Mouse (Mus musculus) limb, embryonic 13.5 days (tissue): ENCODE data around the gene Smc4. TPM values are rescaled to one million over a fixed set of nuclear protein-coding genes. Genes with fewer than 3 reads are reported as not detected.
A peak's percentile ranks its signal among the peaks of the same experiment; 100 is the strongest.
"Not testable (repeated sequence)": the region's sequence is repeated elsewhere in the genome, so short reads cannot be mapped to it uniquely, and the experiment has no call there.

Experiments
- ATAC-seq: fragments of 200-750 bp; cut with Nextera tagmentation; 2 replicates; pipeline ENCODE4 v1.8.0; 2017; ENCODE audit warnings: low read depth, moderate number of reproducible peaks, moderate TSS enrichment; ENCODE audit not compliant: low FRiP score
- H3K27ac ChIP-seq: fragments of 300-500 bp; sonication (generic); 2 replicates; pipeline ENCODE4 v1.5.1; 2015; ENCODE audit warnings: inconsistent platforms, mild to moderate bottlenecking, moderate library complexity
- H3K27me3 ChIP-seq: fragments of 300-500 bp; sonication (generic); 2 replicates; pipeline ENCODE4 v1.6.1; 2015; ENCODE audit warnings: mild to moderate bottlenecking, inconsistent platforms
- H3K36me3 ChIP-seq: fragments of 300-500 bp; sonication (generic); 2 replicates; pipeline ENCODE4 v1.6.1; 2015; ENCODE audit warnings: inconsistent platforms, mild to moderate bottlenecking, moderate library complexity
- H3K4me1 ChIP-seq: fragments of 300-500 bp; sonication (generic); 2 replicates; pipeline ENCODE4 v1.6.1; 2015; ENCODE audit warnings: inconsistent platforms
- H3K4me2 ChIP-seq: fragments of 300-500 bp; sonication (generic); replicated peaks from 2 replicates; pipeline ENCODE4 v1.6.1; 2015; ENCODE audit warnings: inconsistent platforms, mild to moderate bottlenecking, moderate library complexity
- H3K4me3 ChIP-seq: fragments of 300-500 bp; sonication (generic); 2 replicates; pipeline ENCODE4 v1.5.1; 2015; ENCODE audit warnings: moderate library complexity, mild to moderate bottlenecking, inconsistent platforms
- H3K9ac ChIP-seq: fragments of 300-500 bp; sonication (generic); 2 replicates; pipeline ENCODE4 v1.6.1; 2015; ENCODE audit warnings: mild to moderate bottlenecking, inconsistent platforms
- H3K9me3 ChIP-seq: fragments of 300-500 bp; sonication (generic); 2 replicates; pipeline ENCODE4 v1.6.1; 2016; ENCODE audit warnings: inconsistent platforms
- WGBS: fragments of 180-500 bp; shearing (Covaris S2); methylation state at CpG from one replicate; pipeline ENCODE4 v1.1.7; 2015; 5-methylcytosine and 5-hydroxymethylcytosine counted together
- polyA plus RNA-seq: library from polyadenylated mRNA; unstranded; fragments of >200 nt; fragmentation: Nextera tagmentation; extraction: Ambion mirVana; gene quantifications from 2 replicates; pipeline ENCODE4 v1.2.1, GENCODE M21; 2015

The Smc4 gene
- polyA plus RNA-seq, 1 experiment from 2014 or later = 173 TPM

DNA sequence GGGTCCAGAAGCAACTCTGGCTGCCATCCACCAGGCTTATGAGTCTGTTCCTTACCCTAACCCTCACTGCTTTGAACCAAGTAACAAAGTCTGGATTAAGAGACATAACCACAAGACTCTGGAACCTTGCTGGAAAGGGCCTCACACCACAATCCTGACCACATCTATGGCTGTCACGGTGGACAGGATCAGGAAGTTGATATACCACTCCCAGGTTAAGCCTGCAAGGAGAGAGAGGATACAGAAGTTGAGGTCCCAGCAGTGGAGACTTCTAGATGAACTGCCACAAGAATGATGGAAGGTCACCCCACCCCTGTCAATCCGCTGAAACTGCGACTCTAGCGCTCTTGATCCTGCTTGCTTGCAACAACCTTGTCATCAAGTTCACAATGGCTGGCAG lies 26.8 kb upstream of the Smc4 start:
- no peak overlapping the region for H3K4me2 ChIP-seq
- no peak overlapping the region for H3K4me3 ChIP-seq
- H3K36me3 ChIP-seq = peaks cover 14% of the 10 kb centered on the region
- no peaks in the 10 kb centered on the region for H3K9me3 ChIP-seq
- no peak overlapping the region for H3K9ac ChIP-seq
- no peak for ATAC-seq
- H3K4me1 ChIP-seq = peaks cover 13% of the 10 kb centered on the region; the same call in 1 of the 2 replicates
- 89% methylated on average over 4 of the region's 4 CpGs for WGBS
- H3K27ac ChIP-seq = no peak overlapping the region
- H3K27me3 ChIP-seq = no peaks in the 10 kb centered on the region

- H3K4me1 ChIP-seq = peaks cover 13% of the 10 kb centered on the region; the same call in 1 of the 2 replicates
- no peak for ATAC-seq
- 91% methylated on average over 10 of the region's 10 CpGs for WGBS
- H3K4me3 ChIP-seq = no peak overlapping the region
- no peak overlapping the region for H3K4me2 ChIP-seq
- H3K9ac ChIP-seq = no peak overlapping the region
- no peaks in the 10 kb centered on the region for H3K9me3 ChIP-seq
- no peak overlapping the region for H3K27ac ChIP-seq
- H3K36me3 ChIP-seq = peaks cover 8% of the 10 kb centered on the region; the same call in 1 of the 2 replicates
- no peaks in the 10 kb centered on the region for H3K27me3 ChIP-seq
Measured at GRCm38 (mm10) chr3:68979187-68979586, 25.4 kb upstream of the Smc4 start.

DNA sequence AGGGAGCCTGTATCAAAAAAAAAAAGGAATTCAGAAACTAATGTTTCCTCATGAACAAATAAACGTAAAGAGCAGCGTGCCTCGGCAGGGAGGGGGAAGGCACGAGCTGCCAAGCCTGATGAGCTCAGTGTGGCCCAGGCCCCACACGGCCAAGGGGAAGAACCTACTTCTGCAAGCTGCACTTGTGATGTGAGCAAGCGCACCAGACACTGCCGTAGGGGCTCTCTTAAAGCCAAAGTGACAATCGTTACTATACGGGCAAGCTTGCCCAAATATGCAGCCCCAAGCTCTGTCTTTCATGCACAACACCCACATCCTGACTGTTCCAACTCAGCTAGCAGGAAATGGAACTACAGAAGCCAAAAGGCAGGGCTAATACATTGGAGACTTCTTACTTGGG lies 23.6 kb upstream of the Smc4 start:
- H3K36me3 ChIP-seq = peaks cover 16% of the 10 kb centered on the region
- H3K4me1 ChIP-seq = peaks cover 5% of the 10 kb centered on the region; the same call in 1 of the 2 replicates
- ATAC-seq = no peak
- no peaks in the 10 kb centered on the region for H3K27me3 ChIP-seq
- H3K27ac ChIP-seq = no peak overlapping the region
- H3K9me3 ChIP-seq = no peaks in the 10 kb centered on the region
- WGBS = 74% methylated on average over 9 of the region's 9 CpGs
- no peak overlapping the region for H3K4me3 ChIP-seq
- no peak overlapping the region for H3K4me2 ChIP-seq
- no peak overlapping the region for H3K9ac ChIP-seq

DNA sequence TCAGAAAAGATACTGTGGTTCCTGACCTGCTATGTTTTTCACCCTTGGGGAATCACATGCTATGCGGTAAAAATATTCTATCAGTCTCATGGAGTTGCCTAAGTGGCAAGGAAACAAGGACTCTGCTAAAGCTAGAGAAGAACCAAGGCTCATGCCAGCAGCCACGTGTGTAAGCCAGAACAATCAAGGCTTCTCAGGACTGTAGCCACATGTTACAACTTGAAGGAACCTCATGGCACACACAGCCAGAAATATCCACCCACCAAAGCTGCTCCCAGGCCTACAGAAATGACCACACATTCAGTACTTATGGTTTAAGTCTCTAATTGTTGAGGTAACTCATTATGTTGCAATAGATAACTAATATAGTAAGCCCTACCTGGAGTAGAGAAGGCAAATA lies 18.0 kb upstream of the Smc4 start:
- no peak overlapping the region for H3K27ac ChIP-seq
- H3K9ac ChIP-seq = no peak overlapping the region
- H3K4me1 ChIP-seq = no peaks in the 10 kb centered on the region
- peaks cover 32% of the 10 kb centered on the region for H3K36me3 ChIP-seq
- ATAC-seq = no peak
- no peaks in the 10 kb centered on the region for H3K27me3 ChIP-seq
- no peak overlapping the region for H3K4me3 ChIP-seq
- H3K4me2 ChIP-seq = no peak overlapping the region
- no peaks in the 10 kb centered on the region for H3K9me3 ChIP-seq
- WGBS = 86% methylated on average over 2 of the region's 2 CpGs

- Histone ChIP-seq H3K4me2 (no peak overlapping the region), H3K36me3 (no peaks in the 10 kb centered on the region), H3K9ac (no peak overlapping the region), H3K4me1 (peaks cover 9% of the 10 kb centered on the region), H3K27ac (no peak overlapping the region), H3K27me3 (no peaks in the 10 kb centered on the region), H3K9me3 (no peaks in the 10 kb centered on the region), H3K4me3 (no peak overlapping the region)
- ATAC-seq = no peak
- WGBS = 91% methylated on average over 4 of the region's 4 CpGs
Measured at GRCm38 (mm10) chr3:69002781-69003180, 1.8 kb upstream of the Smc4 start.

GRCm38 (mm10) chr3:69004055-69004436 lies 492 bp upstream of the Smc4 start:
- no peak; the same call in 1 of the 2 replicates for ATAC-seq
- Histone ChIP-seq H3K4me3 (peak overlapping the region; percentile 98), H3K36me3 (no peaks in the 10 kb centered on the region), H3K9ac (peak overlapping the region; percentile 93), H3K27me3 (no peaks in the 10 kb centered on the region), H3K4me2 (peak overlapping the region; percentile 66), H3K4me1 (peaks cover 9% of the 10 kb centered on the region), H3K9me3 (no peaks in the 10 kb centered on the region), H3K27ac (peak overlapping the region; percentile 52; the same call in 1 of the 2 replicates)
- under 1% methylated on average over 7 of the region's 7 CpGs for WGBS

- H3K4me3 ChIP-seq = peak overlapping the region; percentile 98
- H3K27ac ChIP-seq = peak overlapping the region; percentile 94
- H3K9me3 ChIP-seq = no peaks in the 10 kb centered on the region
- peaks cover 9% of the 10 kb centered on the region for H3K4me1 ChIP-seq
- no peaks in the 10 kb centered on the region for H3K27me3 ChIP-seq
- no peaks in the 10 kb centered on the region for H3K36me3 ChIP-seq
- peak overlapping the region; percentile 93 for H3K9ac ChIP-seq
- peak; percentile 42; the same call in 1 of the 2 replicates for ATAC-seq
- peak overlapping the region; percentile 78 for H3K4me2 ChIP-seq
- WGBS = under 1% methylated on average over 72 of the region's 72 CpGs
Measured at GRCm38 (mm10) chr3:69005338-69006245, 1.1 kb downstream of the Smc4 start.

GRCm38 (mm10) chr3:69006246-69006760 lies 1.8 kb downstream of the Smc4 start:
- Histone ChIP-seq H3K36me3 (no peaks in the 10 kb centered on the region), H3K4me1 (peaks cover 9% of the 10 kb centered on the region), H3K9me3 (no peaks in the 10 kb centered on the region), H3K27ac (peak overlapping the region; percentile 94; the same call in 1 of the 2 replicates), H3K27me3 (no peaks in the 10 kb centered on the region), H3K4me3 (peak overlapping the region; percentile 98), H3K9ac (peak overlapping the region; percentile 93), H3K4me2 (peak overlapping the region; percentile 78)
- no peak for ATAC-seq
- 6% methylated on average over 21 of the region's 21 CpGs for WGBS

DNA sequence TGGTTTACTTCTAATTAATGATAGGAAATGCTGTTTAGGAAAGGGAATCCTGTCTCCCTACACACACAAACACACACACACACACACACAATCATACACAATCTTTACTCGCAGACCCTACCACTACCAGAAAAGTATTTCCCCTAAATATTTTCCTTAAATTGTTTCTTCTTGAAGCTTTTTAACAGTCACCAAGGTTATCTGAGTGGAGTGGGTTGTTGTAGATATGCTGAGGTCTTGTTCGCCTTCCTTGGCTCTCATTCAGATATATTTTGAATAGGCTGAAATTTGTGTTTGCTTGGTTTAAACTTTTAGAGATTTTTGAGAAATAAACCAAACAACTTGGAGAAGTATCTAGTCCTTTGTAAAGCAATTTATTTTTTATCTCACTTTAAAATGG lies 4.3 kb downstream of the Smc4 start:
- no peak overlapping the region for H3K4me3 ChIP-seq
- H3K4me1 ChIP-seq = peaks cover 7% of the 10 kb centered on the region
- peaks cover 5% of the 10 kb centered on the region for H3K36me3 ChIP-seq
- H3K9me3 ChIP-seq = no peaks in the 10 kb centered on the region
- 90% methylated on average over 2 of the region's 2 CpGs for WGBS
- H3K27me3 ChIP-seq = no peaks in the 10 kb centered on the region
- no peak overlapping the region for H3K4me2 ChIP-seq
- no peak for ATAC-seq
- no peak overlapping the region for H3K27ac ChIP-seq
- no peak overlapping the region for H3K9ac ChIP-seq

- WGBS = 86% methylated on average over 3 of the region's 3 CpGs
- H3K9ac ChIP-seq = no peak overlapping the region
- peaks cover 44% of the 10 kb centered on the region for H3K36me3 ChIP-seq
- no peak for ATAC-seq
- H3K4me3 ChIP-seq = no peak overlapping the region
- no peaks in the 10 kb centered on the region for H3K9me3 ChIP-seq
- no peak overlapping the region for H3K4me2 ChIP-seq
- no peaks in the 10 kb centered on the region for H3K4me1 ChIP-seq
- H3K27me3 ChIP-seq = no peaks in the 10 kb centered on the region
- no peak overlapping the region for H3K27ac ChIP-seq
Measured at GRCm38 (mm10) chr3:69017181-69017580, 12.6 kb downstream of the Smc4 start.

DNA sequence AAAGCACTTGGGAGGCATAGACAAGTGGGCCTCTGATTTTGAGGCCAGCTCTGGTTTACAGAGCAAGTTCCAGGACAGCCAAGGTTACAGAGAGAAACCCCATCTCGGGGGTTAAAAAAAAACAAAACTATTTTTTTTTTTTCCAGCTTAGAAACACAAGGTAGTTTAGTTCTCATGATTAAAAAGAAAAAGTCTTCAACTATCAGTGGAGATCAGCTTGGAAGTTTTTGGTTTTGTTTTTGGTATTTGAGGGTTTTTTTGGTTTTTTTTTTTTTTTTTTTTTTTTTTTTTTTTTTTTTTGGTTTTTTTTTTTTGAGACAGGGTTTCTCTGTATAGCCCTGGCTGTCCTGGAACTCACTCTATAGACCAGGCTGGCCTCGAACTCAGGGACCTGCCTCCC lies 14.1 kb downstream of the Smc4 start:
- not testable (repeated sequence) for H3K9ac ChIP-seq, H3K9me3 ChIP-seq, H3K4me3 ChIP-seq, H3K4me1 ChIP-seq, H3K27me3 ChIP-seq, ATAC-seq, H3K4me2 ChIP-seq, H3K27ac ChIP-seq
- 93% methylated on average over 2 of the region's 2 CpGs for WGBS
- peaks cover 52% of the 10 kb centered on the region for H3K36me3 ChIP-seq

GRCm38 (mm10) chr3:69020285-69020684 lies 15.7 kb downstream of the Smc4 start:
- Histone ChIP-seq H3K36me3 (peaks cover 59% of the 10 kb centered on the region), H3K27me3 (no peaks in the 10 kb centered on the region), H3K9me3 (no peaks in the 10 kb centered on the region), H3K4me1 (no peaks in the 10 kb centered on the region), H3K9ac (no peak overlapping the region), H3K27ac (no peak overlapping the region), H3K4me3 (no peak overlapping the region), H3K4me2 (no peak overlapping the region)
- ATAC-seq = no peak
- WGBS = 87% methylated on average over 2 of the region's 2 CpGs
